Mouse (Mus musculus): ENCODE data around the gene Prss57. TPM values are rescaled to one million over a fixed set of nuclear protein-coding genes. Genes with fewer than 3 reads are reported as not detected.
A peak's percentile ranks its signal among the peaks of the same experiment; 100 is the strongest.
"Not testable (repeated sequence)": the region's sequence is repeated elsewhere in the genome, so short reads cannot be mapped to it uniquely, and the experiment has no call there.

Gene Prss57
- polyA plus RNA-seq, 1 experiment from 2014 or later: 0.14 TPM

GRCm38 (mm10) chr10:79766508-79767325 is 24.0 kb downstream of the Prss57 start, which contains the start of gene Rnf126:
Gene Rnf126, minus strand, starts transcription at chr10:79766952.
- WGBS: under 1% methylated on average over 92 of the region's 101 CpGs
- H3K9ac ChIP-seq (replicated peaks): peak within 1 kb of the TSS; percentile 97
- H3K4me3 ChIP-seq (replicated peaks): peak within 1 kb of the TSS; percentile 81
- peaks cover 46% of the 10 kb centered on the region for H3K4me1 ChIP-seq
- no peaks in the 10 kb centered on the region for H3K9me3 ChIP-seq (replicated peaks)
- ATAC-seq (ENCODE audit: low FRiP score): peak; percentile 90
- H3K27ac ChIP-seq (replicated peaks): peak within 1 kb of the TSS; percentile 93
- H3K27me3 ChIP-seq (replicated peaks): 0 out of 2 replicates have a peak, but pooled peaks cover 4% of the 10 kb centered on the region
- H3K4me2 ChIP-seq: peak within 1 kb of the TSS; percentile 92
- peaks cover 4% of the 10 kb centered on the region for H3K36me3 ChIP-seq

- WGBS: 11% methylated on average over 16 of the region's 16 CpGs
- Histone ChIP-seq H3K4me3 (replicated peaks) (peak overlapping the region; percentile 81), H3K27me3 (replicated peaks) (0 out of 2 replicates have a peak, but pooled peaks cover 4% of the 10 kb centered on the region), H3K27ac (replicated peaks) (peak overlapping the region; percentile 93), H3K9me3 (replicated peaks) (no peaks in the 10 kb centered on the region), H3K36me3 (peaks cover 11% of the 10 kb centered on the region), H3K4me1 (peaks cover 46% of the 10 kb centered on the region), H3K4me2 (peak overlapping the region; percentile 92), H3K9ac (replicated peaks) (peak overlapping the region; percentile 97)
- no peak; the same call in 1 of the 2 replicates for ATAC-seq (ENCODE audit: low FRiP score)
Observed at GRCm38 (mm10) chr10:79766001-79766507, 24.7 kb downstream of the Prss57 start.

- H3K36me3 ChIP-seq: peaks cover 18% of the 10 kb centered on the region
- peak overlapping the region; percentile 92 for H3K4me2 ChIP-seq
- no peak overlapping the region for H3K27ac ChIP-seq (replicated peaks)
- 81% methylated on average over 2 of the region's 2 CpGs for whole genome bisulfite sequencing
- no peak for ATAC-seq (ENCODE audit: low FRiP score)
- no peaks in the 10 kb centered on the region for H3K27me3 ChIP-seq (replicated peaks)
- peak overlapping the region; percentile 81 for H3K4me3 ChIP-seq (replicated peaks)
- H3K9ac ChIP-seq (replicated peaks): peak overlapping the region; percentile 97
- peaks cover 46% of the 10 kb centered on the region for H3K4me1 ChIP-seq
- H3K9me3 ChIP-seq (replicated peaks): no peaks in the 10 kb centered on the region
Observed at GRCm38 (mm10) chr10:79765228-79765745, 25.5 kb downstream of the Prss57 start.

- Histone ChIP-seq H3K9ac (replicated peaks) (no peak overlapping the region), H3K36me3 (peaks cover 27% of the 10 kb centered on the region), H3K4me2 (no peak overlapping the region; the same call in 1 of the 2 replicates), H3K27me3 (replicated peaks) (no peaks in the 10 kb centered on the region), H3K4me3 (replicated peaks) (no peak overlapping the region), H3K27ac (replicated peaks) (no peak overlapping the region), H3K9me3 (replicated peaks) (no peaks in the 10 kb centered on the region), H3K4me1 (peaks cover 46% of the 10 kb centered on the region)
- no peak for ATAC-seq (ENCODE audit: low FRiP score)
- WGBS: 87% methylated on average over 7 of the region's 7 CpGs
Observed at GRCm38 (mm10) chr10:79764234-79764633, 26.5 kb downstream of the Prss57 start.

GRCm38 (mm10) chr10:79762875-79763274 is 27.9 kb downstream of the Prss57 start:
- no peak overlapping the region for H3K4me3 ChIP-seq (replicated peaks)
- peaks cover 40% of the 10 kb centered on the region for H3K36me3 ChIP-seq
- peaks cover 38% of the 10 kb centered on the region for H3K4me1 ChIP-seq
- H3K9me3 ChIP-seq (replicated peaks): no peaks in the 10 kb centered on the region
- H3K27me3 ChIP-seq (replicated peaks): no peaks in the 10 kb centered on the region
- no peak overlapping the region for H3K27ac ChIP-seq (replicated peaks)
- ATAC-seq (ENCODE audit: low FRiP score): no peak
- H3K9ac ChIP-seq (replicated peaks): no peak overlapping the region
- H3K4me2 ChIP-seq: no peak overlapping the region
- 86% methylated on average over 3 of the region's 3 CpGs for WGBS

GRCm38 (mm10) chr10:79760603-79761143 is 30.1 kb downstream of the Prss57 start:
- Histone ChIP-seq H3K9me3 (replicated peaks) (no peaks in the 10 kb centered on the region), H3K36me3 (peaks cover 59% of the 10 kb centered on the region), H3K4me3 (replicated peaks) (no peak overlapping the region)

GRCm38 (mm10) chr10:79759675-79760074 is 31.1 kb downstream of the Prss57 start:
- not testable (repeated sequence) for ATAC-seq (ENCODE audit: low FRiP score); H3K27me3 ChIP-seq (replicated peaks); H3K9me3 ChIP-seq (replicated peaks); H3K9ac ChIP-seq (replicated peaks); H3K4me2 ChIP-seq; H3K4me3 ChIP-seq (replicated peaks); H3K27ac ChIP-seq (replicated peaks)
- peaks cover 26% of the 10 kb centered on the region for H3K4me1 ChIP-seq
- WGBS: 84% methylated on average over 1 of the region's 1 CpGs
- H3K36me3 ChIP-seq: peaks cover 59% of the 10 kb centered on the region

More at GRCm38 (mm10) chr10:79760603-79761143, 30.1 kb downstream of the Prss57 start:
- Histone ChIP-seq H3K27ac (replicated peaks) (no peak overlapping the region), H3K4me1 (peaks cover 28% of the 10 kb centered on the region), H3K9ac (replicated peaks) (no peak overlapping the region), H3K4me2 (no peak overlapping the region), H3K27me3 (replicated peaks) (no peaks in the 10 kb centered on the region)
- 90% methylated on average over 11 of the region's 11 CpGs for WGBS
- no peak for ATAC-seq (ENCODE audit: low FRiP score)

GRCm38 (mm10) chr10:79756660-79757059 is 34.1 kb downstream of the Prss57 start:
- Histone ChIP-seq H3K27me3 (replicated peaks) (no peaks in the 10 kb centered on the region), H3K9me3 (replicated peaks) (no peaks in the 10 kb centered on the region), H3K4me2 (no peak overlapping the region), H3K4me3 (replicated peaks) (no peak overlapping the region), H3K27ac (replicated peaks) (no peak overlapping the region), H3K36me3 (peaks cover 54% of the 10 kb centered on the region), H3K9ac (replicated peaks) (no peak overlapping the region), H3K4me1 (peaks cover 9% of the 10 kb centered on the region)
- ATAC-seq (ENCODE audit: low FRiP score): no peak
- 92% methylated on average over 24 of the region's 24 CpGs for WGBS

- Histone ChIP-seq H3K36me3 (peaks cover 46% of the 10 kb centered on the region), H3K9me3 (replicated peaks) (no peaks in the 10 kb centered on the region), H3K27ac (replicated peaks) (no peak overlapping the region), H3K9ac (replicated peaks) (no peak overlapping the region), H3K4me3 (replicated peaks) (no peak overlapping the region), H3K27me3 (replicated peaks) (no peaks in the 10 kb centered on the region), H3K4me1 (peaks cover 9% of the 10 kb centered on the region), H3K4me2 (0 out of 2 replicates have a peak overlapping the region, but pooled peaks have one; percentile 86)
- WGBS: 81% methylated on average over 3 of the region's 3 CpGs
- ATAC-seq (ENCODE audit: low FRiP score): no peak
Observed at GRCm38 (mm10) chr10:79755854-79756253, 34.9 kb downstream of the Prss57 start.

GRCm38 (mm10) chr10:79754856-79755516 is 35.8 kb downstream of the Prss57 start, which contains the start of gene Fgf22:
Gene Fgf22, plus strand, starts transcription at chr10:79755076.
- Histone ChIP-seq H3K9me3 (replicated peaks) (no peaks in the 10 kb centered on the region), H3K4me2 (peak within 1 kb of the TSS; percentile 86), H3K4me3 (replicated peaks) (peak within 1 kb of the TSS; percentile 45), H3K36me3 (peaks cover 37% of the 10 kb centered on the region), H3K9ac (replicated peaks) (peak within 1 kb of the TSS; percentile 54), H3K27me3 (replicated peaks) (no peaks in the 10 kb centered on the region), H3K27ac (replicated peaks) (no peak within 1 kb of the TSS), H3K4me1 (peaks cover 9% of the 10 kb centered on the region)
- ATAC-seq (ENCODE audit: low FRiP score): peak; percentile 85
- under 1% methylated on average over 36 of the region's 36 CpGs for WGBS

GRCm38 (mm10) chr10:79748496-79748895 is 42.3 kb downstream of the Prss57 start:
- Histone ChIP-seq H3K9ac (replicated peaks) (no peak overlapping the region), H3K9me3 (replicated peaks) (no peaks in the 10 kb centered on the region), H3K27me3 (replicated peaks) (no peaks in the 10 kb centered on the region), H3K36me3 (peaks cover 10% of the 10 kb centered on the region), H3K4me3 (replicated peaks) (no peak overlapping the region), H3K4me2 (no peak overlapping the region), H3K27ac (replicated peaks) (no peak overlapping the region), H3K4me1 (peaks cover 19% of the 10 kb centered on the region)
- WGBS: 76% methylated on average over 6 of the region's 6 CpGs
- no peak for ATAC-seq (ENCODE audit: low FRiP score)
